Mouse (Mus musculus) midbrain, embryonic 11.5 days (tissue): ENCODE measurements around the gene C1qtnf3. TPM values are rescaled to one million over a fixed set of nuclear protein-coding genes. Genes with fewer than 3 reads are reported as not detected.

Experiments used
- ATAC-seq: fragments of 200-750 bp; cut with Nextera tagmentation; 2 replicates; pipeline ENCODE4 v1.8.0; 2017; ENCODE audit warnings: moderate TSS enrichment, moderate library complexity; ENCODE audit not compliant: low FRiP score
- DNase-seq: peaks from one replicate; pipeline ENCODE4 v3.0.0; 2015; ENCODE audit warnings: low spot score; ENCODE audit errors: missing footprints
- H3K27ac ChIP-seq: fragments of 300-500 bp; sonication (generic); 2 replicates; pipeline ENCODE4 v1.5.1; 2014; ENCODE audit warnings: low read depth, low read length
- H3K27me3 ChIP-seq: fragments of 300-500 bp; sonication (generic); 2 replicates; pipeline ENCODE4 v1.6.1; 2014; ENCODE audit warnings: mild to moderate bottlenecking, low read length, moderate library complexity, mixed read lengths; ENCODE audit not compliant: control insufficient read depth, insufficient read depth
- H3K36me3 ChIP-seq: fragments of 300-500 bp; sonication (generic); 2 replicates; pipeline ENCODE4 v1.6.1; 2014; ENCODE audit warnings: mild to moderate bottlenecking, low read length, moderate library complexity, mixed read lengths; ENCODE audit not compliant: control insufficient read depth, insufficient read depth
- H3K4me1 ChIP-seq: fragments of 300-500 bp; sonication (generic); 2 replicates; pipeline ENCODE4 v1.6.1; 2014; ENCODE audit warnings: low read length; ENCODE audit not compliant: control insufficient read depth, insufficient read depth
- H3K4me2 ChIP-seq: fragments of 300-500 bp; sonication (generic); 2 replicates; pipeline ENCODE4 v1.6.1; 2014; ENCODE audit warnings: mild to moderate bottlenecking, moderate library complexity
- H3K4me3 ChIP-seq: fragments of 300-500 bp; sonication (generic); 2 replicates; pipeline ENCODE4 v1.5.1; 2014; ENCODE audit warnings: low read depth, low read length
- H3K9ac ChIP-seq: fragments of 300-500 bp; sonication (generic); 2 replicates; pipeline ENCODE4 v1.6.1; 2014; ENCODE audit warnings: low read length
- H3K9me3 ChIP-seq: fragments of 300-500 bp; sonication (generic); 2 replicates; pipeline ENCODE4 v1.6.1; 2016; ENCODE audit warnings: low read length; ENCODE audit not compliant: control insufficient read depth
- WGBS: fragments of 180-500 bp; shearing (Covaris S2); extraction: QIAGEN DNeasy Blood & Tissue Kit; methylation state at CpG from one replicate; pipeline ENCODE4 v1.1.7; 2014; 5-methylcytosine and 5-hydroxymethylcytosine counted together
- polyA plus RNA-seq: library from polyadenylated mRNA; unstranded; fragments of >200 nt; fragmentation: Nextera tagmentation; extraction: Ambion mirVana; gene quantifications from 2 replicates; pipeline ENCODE4 v1.2.1, GENCODE M21; 2014

C1qtnf3 gene
- polyA plus RNA-seq, 1 experiment from 2014 or later: 0.97 TPM

GRCm38 (mm10) chr15:10927325-10927724 is 24.8 kb upstream of the C1qtnf3 start:
- no peak overlapping the region for H3K4me3 ChIP-seq
- H3K4me1 ChIP-seq: no peaks in the 10 kb centered on the region
- DNase-seq: no peak
- 34% methylated on average over 8 of the region's 8 CpGs for WGBS
- H3K9ac ChIP-seq: no peak overlapping the region
- no peak overlapping the region for H3K4me2 ChIP-seq
- H3K36me3 ChIP-seq: no peaks in the 10 kb centered on the region
- no peaks in the 10 kb centered on the region for H3K27me3 ChIP-seq
- ATAC-seq: no peak
- no peak overlapping the region for H3K27ac ChIP-seq
- H3K9me3 ChIP-seq: no peaks in the 10 kb centered on the region

- H3K4me1 ChIP-seq: no peaks in the 10 kb centered on the region
- H3K36me3 ChIP-seq: no peaks in the 10 kb centered on the region
- 90% methylated on average over 5 of the region's 5 CpGs for WGBS
- no peak overlapping the region for H3K9ac ChIP-seq
- ATAC-seq (no peak), DNase-seq (no peak)
- no peak overlapping the region for H3K27ac ChIP-seq
- H3K9me3 ChIP-seq: no peaks in the 10 kb centered on the region
- no peak overlapping the region for H3K4me3 ChIP-seq
- no peak overlapping the region for H3K4me2 ChIP-seq
- no peaks in the 10 kb centered on the region for H3K27me3 ChIP-seq
Observed at GRCm38 (mm10) chr15:10928633-10929270, 23.4 kb upstream of the C1qtnf3 start.

GRCm38 (mm10) chr15:10933930-10934329 is 18.2 kb upstream of the C1qtnf3 start:
- H3K36me3 ChIP-seq: no peaks in the 10 kb centered on the region
- no peak overlapping the region for H3K27ac ChIP-seq
- ATAC-seq (no peak), DNase-seq (no peak)
- no peak overlapping the region for H3K9ac ChIP-seq
- 94% methylated on average over 1 of the region's 1 CpGs for WGBS
- no peaks in the 10 kb centered on the region for H3K27me3 ChIP-seq
- H3K4me2 ChIP-seq: no peak overlapping the region
- no peaks in the 10 kb centered on the region for H3K4me1 ChIP-seq
- no peak overlapping the region for H3K4me3 ChIP-seq
- H3K9me3 ChIP-seq: no peaks in the 10 kb centered on the region

GRCm38 (mm10) chr15:10940148-10941108 is 11.7 kb upstream of the C1qtnf3 start:
- H3K27me3 ChIP-seq: no peaks in the 10 kb centered on the region
- no peaks in the 10 kb centered on the region for H3K4me1 ChIP-seq
- H3K9me3 ChIP-seq: no peaks in the 10 kb centered on the region
- H3K4me2 ChIP-seq: no peak overlapping the region
- ATAC-seq (no peak), DNase-seq (no peak)
- H3K9ac ChIP-seq: no peak overlapping the region
- no peak overlapping the region for H3K27ac ChIP-seq
- no peak overlapping the region for H3K4me3 ChIP-seq
- H3K36me3 ChIP-seq: no peaks in the 10 kb centered on the region
- WGBS: 85% methylated on average over 15 of the region's 15 CpGs

GRCm38 (mm10) chr15:10941901-10942300 is 10.2 kb upstream of the C1qtnf3 start:
- Histone ChIP-seq H3K4me3 (no peak overlapping the region), H3K4me1 (no peaks in the 10 kb centered on the region), H3K27ac (no peak overlapping the region), H3K4me2 (no peak overlapping the region), H3K9ac (no peak overlapping the region), H3K9me3 (no peaks in the 10 kb centered on the region), H3K27me3 (no peaks in the 10 kb centered on the region), H3K36me3 (no peaks in the 10 kb centered on the region)
- ATAC-seq (no peak), DNase-seq (no peak)
- 80% methylated on average over 6 of the region's 6 CpGs for WGBS

- Histone ChIP-seq H3K4me2 (no peak overlapping the region), H3K9ac (no peak overlapping the region), H3K4me3 (no peak overlapping the region), H3K4me1 (no peaks in the 10 kb centered on the region), H3K27ac (no peak overlapping the region), H3K27me3 (no peaks in the 10 kb centered on the region), H3K36me3 (no peaks in the 10 kb centered on the region), H3K9me3 (no peaks in the 10 kb centered on the region)
- no peak for DNase-seq
- ATAC-seq: no peak
- WGBS: 92% methylated on average over 1 of the region's 1 CpGs
Observed at GRCm38 (mm10) chr15:10947852-10948251, 4.3 kb upstream of the C1qtnf3 start.

GRCm38 (mm10) chr15:10952760-10953305 is 701 bp downstream of the C1qtnf3 start:
- DNase-seq (no peak), ATAC-seq (no peak)
- H3K36me3 ChIP-seq: no peaks in the 10 kb centered on the region
- H3K27ac ChIP-seq: no peak overlapping the region
- H3K9me3 ChIP-seq: no peaks in the 10 kb centered on the region
- H3K4me3 ChIP-seq: no peak overlapping the region
- H3K27me3 ChIP-seq: no peaks in the 10 kb centered on the region
- no peak overlapping the region for H3K9ac ChIP-seq
- H3K4me2 ChIP-seq: no peak overlapping the region
- no peaks in the 10 kb centered on the region for H3K4me1 ChIP-seq
- 41% methylated on average over 4 of the region's 4 CpGs for WGBS

- ATAC-seq (no peak), DNase-seq (no peak)
- Histone ChIP-seq H3K4me1 (no peaks in the 10 kb centered on the region), H3K9ac (no peak overlapping the region), H3K27ac (no peak overlapping the region), H3K27me3 (no peaks in the 10 kb centered on the region), H3K4me2 (no peak overlapping the region), H3K4me3 (no peak overlapping the region), H3K9me3 (no peaks in the 10 kb centered on the region), H3K36me3 (no peaks in the 10 kb centered on the region)
- WGBS: 59% methylated on average over 1 of the region's 1 CpGs
Observed at GRCm38 (mm10) chr15:10953465-10953864, 1.3 kb downstream of the C1qtnf3 start.
